Mouse (Mus musculus) heart, adult 2 months (tissue): ENCODE measurements around the gene Jaml. TPM values are rescaled to one million over a fixed set of nuclear protein-coding genes. Genes with fewer than 3 reads are reported as not detected.

Experiments used
- DNase-seq, 2 experiments: peaks; one replicate each; pipeline ENCODE4 v3.0.0; 2021
- H3K27ac ChIP-seq: fragments of 200-600 bp; 2 replicates; pipeline ENCODE4 v1.8.1; 2022
- H3K27me3 ChIP-seq: fragments of 200-500 bp; 2 replicates; pipeline ENCODE4 v1.6.1; 2012; ENCODE audit warnings: mild to moderate bottlenecking, low read length, inconsistent platforms, mixed read lengths; ENCODE audit not compliant: control insufficient read depth, insufficient read depth
- H3K36me3 ChIP-seq: fragments of 200-500 bp; 2 replicates; pipeline ENCODE4 v1.6.1; 2012; ENCODE audit warnings: low read length, inconsistent platforms; ENCODE audit not compliant: control insufficient read depth, insufficient read depth
- H3K4me1 ChIP-seq: fragments of 200-500 bp; 2 replicates; pipeline ENCODE4 v1.6.1; 2011; ENCODE audit warnings: low read length; ENCODE audit not compliant: control insufficient read depth, insufficient read depth
- H3K4me3 ChIP-seq: fragments of 200-600 bp; 2 replicates; pipeline ENCODE4 v1.8.1; 2022
- H3K79me2 ChIP-seq: fragments of 200-500 bp; replicated peaks from 2 replicates; pipeline ENCODE4 v1.6.1; 2012; ENCODE audit warnings: mild to moderate bottlenecking, inconsistent platforms, low read length, moderate library complexity, mixed read lengths; ENCODE audit not compliant: control insufficient read depth, insufficient read depth
- H3K9ac ChIP-seq: fragments of 200-500 bp; 2 replicates; pipeline ENCODE4 v1.6.1; 2012; ENCODE audit warnings: low read depth, mild to moderate bottlenecking, control low read depth, inconsistent platforms, low read length, mixed read lengths
- CTCF ChIP-seq: fragments of 200-600 bp; IDR thresholded peaks from 2 replicates; pipeline ENCODE4 v1.8.1; 2022; ENCODE audit warnings: antibody characterized with exemption, mild to moderate bottlenecking, moderate library complexity
- EP300 ChIP-seq: fragments of 200-500 bp; IDR thresholded peaks from 2 replicates; pipeline ENCODE4 v1.6.1; 2011; ENCODE audit warnings: low read depth, low read length, control low read depth; ENCODE audit not compliant: insufficient read depth
- POLR2A ChIP-seq: fragments of 200-500 bp; IDR thresholded peaks from 2 replicates; pipeline ENCODE4 v1.6.1; 2011; ENCODE audit warnings: mild to moderate bottlenecking, low read depth, low read length, control low read depth; ENCODE audit not compliant: insufficient read depth
- WGBS: fragments of 180-500 bp; shearing (Covaris S2); methylation state at CpG from one replicate; pipeline ENCODE4 v1.1.7; 2018; 5-methylcytosine and 5-hydroxymethylcytosine counted together
- intact Hi-C: fragments of 180-260 bp; cut with DNase I; formaldehyde crosslinking; loops from one replicate; pipeline ENCODE4 v1.15.1; 2025
- polyA plus RNA-seq: library from polyadenylated mRNA; depleted of rRNA; stranded (reverse); fragments of >200 nt; gene quantifications from 2 replicates; pipeline ENCODE4 v1.2.3, GENCODE M21; 2012
- total RNA-seq, 2 experiments: library from RNA; stranded (reverse); gene quantifications; 2 replicates each; pipeline ENCODE4 v1.2.3; 2021

Jaml gene
- total and polyA plus RNA-seq, 3 experiments: 0.14 to 0.29 (median 0.20) TPM

DNA sequence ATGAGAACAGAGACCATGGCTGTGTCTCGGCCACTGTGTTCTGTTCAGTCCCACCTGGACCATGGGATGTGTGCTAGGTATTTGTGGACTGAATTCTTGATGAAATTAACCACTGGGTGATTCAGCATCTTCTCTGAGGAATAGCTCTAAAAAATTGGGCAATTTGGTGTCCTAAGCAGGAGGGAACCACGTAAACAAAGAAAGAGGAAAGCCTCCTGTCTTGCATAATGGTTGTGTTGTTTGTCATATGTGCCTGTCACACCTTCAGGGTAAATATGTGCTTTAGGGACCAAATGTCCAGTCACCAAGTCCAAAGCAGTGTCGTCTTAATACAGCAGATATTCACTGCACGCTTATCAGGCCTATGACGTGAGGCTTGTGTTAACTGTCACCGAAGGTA lies 14.6 kb upstream of the Jaml start:
- Histone ChIP-seq H3K9ac (no peak overlapping the region), H3K4me1 (no peaks in the 10 kb centered on the region), H3K4me3 (no peak overlapping the region), H3K27ac (no peak overlapping the region), H3K79me2 (no peaks in the 10 kb centered on the region), H3K36me3 (no peaks in the 10 kb centered on the region), H3K27me3 (no peaks in the 10 kb centered on the region)
- intact Hi-C loops: no loop called here
- TF ChIP-seq EP300: no peak
- no peak for TF ChIP-seq POLR2A
- TF ChIP-seq CTCF: no peak
- DNase-seq: no peak
- WGBS: 83% methylated on average over 6 of the region's 6 CpGs

DNA sequence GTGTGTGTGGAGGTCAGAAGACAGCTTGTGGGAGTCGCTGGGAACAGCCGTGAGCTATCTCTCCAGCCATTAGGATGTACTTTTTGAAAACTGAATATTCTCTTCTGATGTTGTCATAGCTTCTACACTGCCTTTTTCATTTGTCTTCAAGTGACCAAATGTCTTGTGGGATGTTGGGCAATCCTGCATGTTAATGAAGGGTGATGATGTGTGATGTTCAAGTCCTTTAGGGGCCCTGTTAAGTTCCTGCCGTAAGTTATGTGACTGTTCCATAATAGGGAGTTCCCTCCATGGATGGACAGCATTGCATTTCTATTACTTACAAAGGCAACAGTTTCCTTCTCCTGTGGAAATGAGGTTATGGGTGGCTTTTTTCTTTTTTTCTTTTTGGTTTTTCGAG lies 12.2 kb upstream of the Jaml start:
- H3K27ac ChIP-seq: no peak overlapping the region
- no peaks in the 10 kb centered on the region for H3K79me2 ChIP-seq
- H3K36me3 ChIP-seq: no peaks in the 10 kb centered on the region
- DNase-seq: no peak
- TF ChIP-seq EP300 (no peak), CTCF (no peak), POLR2A (no peak)
- WGBS: 73% methylated on average over 4 of the region's 4 CpGs
- no peak overlapping the region for H3K4me3 ChIP-seq
- H3K4me1 ChIP-seq: no peaks in the 10 kb centered on the region
- no peaks in the 10 kb centered on the region for H3K27me3 ChIP-seq
- H3K9ac ChIP-seq: no peak overlapping the region
- intact Hi-C loops: no loop called here

DNA sequence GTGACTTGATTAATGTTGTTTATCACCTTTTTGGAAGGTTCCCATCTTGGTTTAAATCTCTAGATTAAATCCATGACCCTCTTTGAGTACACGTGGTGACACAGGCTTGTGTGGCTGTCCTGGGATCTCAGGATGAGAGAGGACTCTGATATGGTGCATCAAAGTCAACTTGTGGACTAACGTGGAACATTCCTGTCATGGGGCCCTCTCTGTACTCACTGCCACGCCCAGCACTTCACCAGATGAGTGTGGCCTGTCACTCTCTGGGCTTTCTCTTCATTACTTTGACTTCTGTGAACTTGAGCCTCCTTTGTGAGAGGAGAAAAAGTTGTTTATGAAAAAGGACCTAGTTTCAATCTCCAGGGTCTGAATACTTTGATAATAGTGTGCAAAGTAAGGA lies 7.2 kb upstream of the Jaml start:
- no peaks in the 10 kb centered on the region for H3K4me1 ChIP-seq
- no peak overlapping the region for H3K9ac ChIP-seq
- H3K36me3 ChIP-seq: no peaks in the 10 kb centered on the region
- H3K27ac ChIP-seq: no peak overlapping the region
- TF ChIP-seq POLR2A (no peak), CTCF (no peak), EP300 (no peak)
- 43% methylated on average over 3 of the region's 3 CpGs for WGBS
- no peaks in the 10 kb centered on the region for H3K79me2 ChIP-seq
- intact Hi-C loops: no loop called here
- H3K4me3 ChIP-seq: no peak overlapping the region
- no peaks in the 10 kb centered on the region for H3K27me3 ChIP-seq
- no peak for DNase-seq

DNA sequence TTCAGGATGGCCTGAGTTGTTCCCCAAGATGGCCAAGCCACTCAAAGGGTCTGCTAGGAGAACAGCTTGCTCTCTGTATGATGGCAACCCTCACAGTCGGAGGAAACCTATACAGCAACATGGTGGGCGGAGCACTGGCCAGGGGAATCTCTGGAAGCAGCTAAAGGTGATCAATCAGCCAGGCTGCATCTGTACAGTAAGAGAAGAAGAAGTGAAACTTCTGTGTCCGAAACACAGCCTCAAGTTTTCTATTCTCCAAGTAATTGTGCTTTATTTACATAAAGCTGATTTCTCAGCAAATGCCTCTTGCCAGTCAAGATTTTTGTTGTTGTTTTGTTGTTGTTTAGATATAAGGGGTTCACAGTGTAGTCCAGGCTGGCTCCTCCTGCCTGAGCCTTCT lies 1.1 kb upstream of the Jaml start:
- H3K27me3 ChIP-seq: peaks cover 3% of the 10 kb centered on the region; the same call in 1 of the 2 replicates
- H3K27ac ChIP-seq: no peak overlapping the region
- no peaks in the 10 kb centered on the region for H3K36me3 ChIP-seq
- intact Hi-C loops: loop anchor here (5.0 kb wide), 1 partner anchor 844 kb away; no protein-coding TSS in a partner anchor
- no peaks in the 10 kb centered on the region for H3K79me2 ChIP-seq
- H3K9ac ChIP-seq: no peak overlapping the region
- no peak for DNase-seq
- 55% methylated on average over 3 of the region's 3 CpGs for WGBS
- no peak for TF ChIP-seq CTCF
- no peak for TF ChIP-seq EP300
- no peak for TF ChIP-seq POLR2A
- no peak overlapping the region for H3K4me3 ChIP-seq
- H3K4me1 ChIP-seq: no peaks in the 10 kb centered on the region

DNA sequence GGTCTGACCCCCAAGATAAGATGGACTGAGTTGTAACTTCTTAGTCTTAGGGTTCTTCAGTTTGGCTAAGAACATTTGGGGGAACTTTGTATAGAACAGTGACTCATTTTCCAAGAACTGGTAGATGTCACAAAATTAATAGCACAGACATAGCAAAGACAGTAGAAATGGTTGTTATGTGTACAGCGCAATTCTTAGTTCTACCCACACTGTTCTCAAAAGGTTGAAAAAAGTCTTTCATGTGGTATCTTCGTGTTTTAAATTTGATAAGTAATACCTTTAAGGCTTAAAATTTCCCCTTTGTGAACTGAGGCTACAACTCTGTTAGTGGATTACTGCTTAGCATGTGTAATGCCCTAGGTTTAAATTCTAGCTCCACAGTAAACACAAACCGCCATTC lies 4.1 kb downstream of the Jaml start:
- Histone ChIP-seq H3K4me3 (no peak overlapping the region), H3K27me3 (peaks cover 3% of the 10 kb centered on the region; the same call in 1 of the 2 replicates), H3K36me3 (no peaks in the 10 kb centered on the region), H3K4me1 (no peaks in the 10 kb centered on the region), H3K9ac (no peak overlapping the region), H3K79me2 (no peaks in the 10 kb centered on the region), H3K27ac (no peak overlapping the region)
- 87% methylated on average over 3 of the region's 3 CpGs for WGBS
- no peak for DNase-seq
- TF ChIP-seq CTCF: no peak
- TF ChIP-seq POLR2A: no peak
- TF ChIP-seq EP300: no peak
- intact Hi-C loops: no loop called here

DNA sequence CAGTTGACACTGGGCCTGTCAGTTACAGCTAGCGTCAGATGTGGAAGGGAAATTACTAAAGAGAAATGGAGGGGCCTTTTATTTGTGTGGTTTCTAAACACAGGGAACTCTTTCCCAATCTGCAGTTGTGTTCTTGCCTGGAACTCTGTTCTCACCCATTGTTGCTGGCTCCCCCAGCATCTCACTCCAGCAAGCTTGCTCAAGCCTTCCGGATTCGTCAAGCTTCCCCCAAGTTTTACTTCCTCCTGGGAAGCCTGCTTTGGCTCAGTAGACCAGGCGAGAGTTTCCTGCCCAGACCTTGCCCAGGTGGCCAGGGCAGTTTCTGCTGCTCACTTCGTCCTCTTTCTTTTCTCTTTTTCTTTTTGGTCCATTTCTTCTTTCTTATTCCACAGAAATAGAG lies 5.6 kb downstream of the Jaml start:
- peak in 1 of 2 experiments; percentile 27 for DNase-seq
- Histone ChIP-seq H3K4me3 (no peak overlapping the region), H3K27ac (no peak overlapping the region), H3K79me2 (no peaks in the 10 kb centered on the region), H3K9ac (no peak overlapping the region), H3K27me3 (peaks cover 3% of the 10 kb centered on the region; the same call in 1 of the 2 replicates), H3K4me1 (no peaks in the 10 kb centered on the region), H3K36me3 (no peaks in the 10 kb centered on the region)
- 40% methylated on average over 5 of the region's 5 CpGs for whole genome bisulfite sequencing
- TF ChIP-seq CTCF (no peak), EP300 (no peak), POLR2A (no peak)
- intact Hi-C loops: no loop called here
